Mouse (Mus musculus) adrenal gland, adult 2 months (tissue): ENCODE data around the gene Litaf. TPM values are rescaled to one million over a fixed set of nuclear protein-coding genes. Genes with fewer than 3 reads are reported as not detected.
"Not testable (repeated sequence)": the region's sequence is repeated elsewhere in the genome, so short reads cannot be mapped to it uniquely, and the experiment has no call there.

ENCODE experiments used
- DNase-seq: peaks from one replicate; pipeline ENCODE4 v3.0.0; 2021
- polyA plus RNA-seq: library from polyadenylated mRNA; depleted of rRNA; stranded (reverse); fragments of >200 nt; gene quantifications from 2 replicates; pipeline ENCODE4 v1.2.3, GENCODE M21; 2012
- total RNA-seq, 2 experiments: library from RNA; stranded (reverse); gene quantifications; 2 replicates each; pipeline ENCODE4 v1.2.3; 2021

The Litaf gene
- total and polyA plus RNA-seq, 3 experiments = 50.4 to 284 (median 65.2) TPM

DNA sequence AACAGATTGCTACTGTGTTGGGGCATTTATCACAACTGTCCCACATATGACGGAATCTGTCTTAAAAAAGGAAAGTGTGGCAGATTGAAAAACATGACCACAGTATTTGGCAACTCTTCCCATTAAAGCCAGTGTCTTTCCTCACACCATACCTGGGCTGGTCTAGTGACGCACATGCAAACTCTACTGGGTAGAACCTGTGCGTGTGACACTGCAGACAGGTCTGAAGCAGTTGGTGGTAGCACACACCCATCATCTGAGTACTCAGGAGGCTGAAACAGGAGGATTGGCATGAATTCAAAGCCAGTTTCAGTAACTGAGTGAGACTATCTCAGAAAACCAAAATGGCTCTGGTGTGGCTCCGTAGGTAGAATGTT, 43.9 kb downstream of the Litaf start:
- no peak for DNase-seq

DNA sequence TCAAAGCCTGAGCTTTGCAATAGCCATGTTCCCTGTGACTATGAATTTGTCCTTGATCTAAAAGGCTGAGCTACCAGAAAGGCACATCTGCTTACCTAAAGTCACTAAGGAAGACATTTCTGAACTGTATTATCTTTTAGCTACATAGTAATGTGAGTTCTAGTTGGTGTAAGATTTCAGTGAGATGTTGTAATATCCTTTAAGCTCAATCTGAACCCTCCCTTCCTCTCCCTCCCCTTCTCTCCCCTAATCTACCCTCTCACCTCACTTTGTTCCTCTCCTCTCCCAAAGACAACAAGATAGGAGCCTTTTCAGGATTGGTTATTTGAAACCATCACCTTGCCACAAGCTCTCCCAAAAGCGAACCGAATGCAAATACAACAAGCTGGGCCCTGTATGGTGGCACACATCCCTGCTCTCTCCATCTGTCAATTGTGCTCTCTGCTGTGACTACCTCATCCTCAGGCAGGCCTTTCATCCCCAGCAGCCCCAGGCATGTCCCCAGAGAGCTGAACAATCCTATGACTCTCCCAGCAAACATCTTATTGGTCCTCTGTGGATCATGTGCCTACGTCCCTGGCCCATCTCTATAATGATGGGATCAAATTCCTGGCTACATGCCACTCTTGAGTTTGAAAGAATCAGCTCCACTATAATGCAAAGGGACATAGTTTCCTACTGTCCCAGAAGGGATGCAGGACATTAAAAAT, 44.4 kb downstream of the Litaf start:
- DNase-seq = no peak

DNA sequence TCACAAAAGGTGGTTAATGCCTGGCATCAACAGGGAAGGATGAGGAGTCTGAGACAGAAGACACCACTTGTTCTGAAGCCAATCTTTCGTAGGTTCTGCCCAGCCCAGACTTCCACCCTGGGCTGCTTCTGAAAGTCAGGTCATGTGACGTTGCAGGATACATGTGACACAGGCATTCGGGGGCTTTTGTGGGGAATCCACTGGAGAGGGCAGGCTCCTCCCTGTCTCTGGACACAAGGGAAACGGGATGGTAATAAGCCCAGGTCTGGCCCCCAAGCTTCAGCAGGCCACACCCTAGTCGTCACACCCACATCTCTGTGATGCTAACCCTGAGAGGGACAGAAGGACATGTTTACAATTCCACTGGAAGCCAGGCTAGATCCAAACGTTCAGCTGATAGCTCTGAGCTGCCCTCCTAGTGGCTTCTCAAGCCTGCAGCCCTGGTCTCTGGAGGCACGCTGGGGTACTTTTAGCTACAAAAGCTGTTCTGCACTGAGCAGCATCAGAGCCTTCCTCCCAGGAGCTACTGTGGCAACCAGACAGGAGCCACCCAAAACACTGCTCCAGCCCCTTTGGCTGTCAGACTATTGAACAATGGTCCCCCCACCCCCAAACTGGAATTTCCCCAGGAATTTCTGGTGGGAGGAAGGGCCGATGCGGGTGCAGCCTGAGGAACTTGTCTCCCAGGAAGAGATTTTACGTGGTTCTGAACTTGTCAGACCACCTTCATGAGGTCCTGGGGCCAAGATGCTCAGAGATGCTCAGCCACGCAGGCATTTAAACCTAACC, 48.0 kb downstream of the Litaf start:
- no peak for DNase-seq

GRCm38 (mm10) chr16:11016353-11016752, 49.6 kb downstream of the Litaf start:
- no peak for DNase-seq

- DNase-seq = no peak
Observed at GRCm38 (mm10) chr16:11014407-11014806, 51.5 kb downstream of the Litaf start.

- not testable (repeated sequence) for DNase-seq
Observed at GRCm38 (mm10) chr16:11013464-11014147, 52.4 kb downstream of the Litaf start.

DNA sequence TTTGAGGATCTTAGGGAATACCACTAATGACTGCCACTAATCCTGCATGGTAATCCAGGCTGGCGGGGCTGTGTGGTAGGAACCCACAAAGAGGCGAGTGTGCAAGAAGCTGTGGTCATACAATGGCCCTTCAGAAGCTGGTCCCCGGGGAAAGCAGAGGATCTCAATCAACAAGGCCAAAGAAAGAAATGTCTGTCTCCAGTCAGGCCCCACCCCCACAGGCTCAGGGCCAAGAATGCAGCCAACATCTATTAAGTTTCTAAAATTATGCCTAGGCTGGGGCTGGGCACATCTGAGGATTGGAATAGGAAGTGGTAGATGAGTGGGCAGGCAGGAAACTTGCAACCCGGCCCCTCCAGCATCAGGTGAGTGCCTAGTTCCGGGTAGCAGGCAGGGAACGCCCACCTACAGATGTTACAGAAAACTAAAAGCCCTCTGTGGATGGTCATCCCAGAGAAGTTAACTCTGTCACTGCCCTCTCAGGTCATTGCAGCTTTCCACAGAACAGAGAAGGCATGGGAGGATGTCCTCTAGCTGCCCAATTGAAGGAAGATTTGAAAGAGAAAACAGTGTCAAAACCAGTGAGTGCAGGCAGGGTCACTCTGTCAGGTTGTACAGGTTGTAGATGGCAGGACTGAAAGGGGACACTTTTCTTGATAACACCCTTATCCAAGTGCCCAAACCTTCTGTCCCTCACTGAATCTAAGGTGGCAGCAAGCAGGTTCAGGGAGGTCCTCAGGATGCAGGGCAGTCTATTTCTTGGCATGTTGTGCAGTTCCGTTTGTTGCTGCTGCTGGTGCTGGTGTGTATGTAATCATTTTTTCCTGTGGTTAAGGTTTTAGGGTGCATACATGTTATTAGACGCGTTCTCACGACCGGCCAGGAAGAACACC, 53.1 kb downstream of the Litaf start:
- DNase-seq = peak; percentile 71

DNA sequence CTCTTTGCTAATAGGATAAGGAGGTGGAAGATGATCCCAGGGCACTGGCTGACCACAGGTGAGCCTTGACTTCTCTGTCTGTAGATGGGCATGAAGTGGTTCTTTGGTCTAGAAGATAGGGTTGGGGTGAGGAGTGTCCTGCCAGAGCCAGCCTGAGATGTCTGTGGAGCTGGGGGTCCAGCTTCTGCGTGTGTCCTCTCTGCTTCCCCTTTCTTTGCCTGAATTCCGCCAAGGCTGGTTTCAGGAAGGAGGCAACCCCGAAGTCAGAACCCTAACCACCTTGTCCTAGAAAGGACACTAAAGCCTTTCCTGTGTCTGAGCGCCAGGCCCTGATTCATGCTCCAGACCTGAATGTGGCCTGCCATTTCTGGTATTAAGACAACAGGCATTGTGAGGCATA, 54.0 kb downstream of the Litaf start:
- DNase-seq = no peak

- DNase-seq = peak; percentile 48
Observed at GRCm38 (mm10) chr16:11011206-11011605, 54.8 kb downstream of the Litaf start.

DNA sequence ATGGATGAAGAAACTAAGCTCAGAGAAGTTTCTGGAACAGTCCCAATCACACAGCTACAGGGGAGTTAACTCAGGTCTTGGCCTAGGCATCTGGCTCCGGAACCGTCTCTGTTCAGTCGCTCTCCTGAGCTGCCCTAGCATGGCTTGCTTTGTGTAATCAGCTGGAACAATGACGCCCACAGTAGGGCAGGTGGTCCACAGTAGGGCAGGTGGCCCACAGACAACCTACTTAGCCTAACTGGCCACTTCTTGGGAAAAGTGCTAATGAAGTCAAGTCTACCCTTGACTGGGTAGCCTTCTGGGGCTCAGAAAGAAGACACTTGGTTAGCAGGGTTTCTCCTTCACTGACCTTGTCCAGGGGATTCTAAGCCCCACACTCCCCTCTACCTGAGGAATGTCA, 55.7 kb downstream of the Litaf start:
- no peak for DNase-seq

DNA sequence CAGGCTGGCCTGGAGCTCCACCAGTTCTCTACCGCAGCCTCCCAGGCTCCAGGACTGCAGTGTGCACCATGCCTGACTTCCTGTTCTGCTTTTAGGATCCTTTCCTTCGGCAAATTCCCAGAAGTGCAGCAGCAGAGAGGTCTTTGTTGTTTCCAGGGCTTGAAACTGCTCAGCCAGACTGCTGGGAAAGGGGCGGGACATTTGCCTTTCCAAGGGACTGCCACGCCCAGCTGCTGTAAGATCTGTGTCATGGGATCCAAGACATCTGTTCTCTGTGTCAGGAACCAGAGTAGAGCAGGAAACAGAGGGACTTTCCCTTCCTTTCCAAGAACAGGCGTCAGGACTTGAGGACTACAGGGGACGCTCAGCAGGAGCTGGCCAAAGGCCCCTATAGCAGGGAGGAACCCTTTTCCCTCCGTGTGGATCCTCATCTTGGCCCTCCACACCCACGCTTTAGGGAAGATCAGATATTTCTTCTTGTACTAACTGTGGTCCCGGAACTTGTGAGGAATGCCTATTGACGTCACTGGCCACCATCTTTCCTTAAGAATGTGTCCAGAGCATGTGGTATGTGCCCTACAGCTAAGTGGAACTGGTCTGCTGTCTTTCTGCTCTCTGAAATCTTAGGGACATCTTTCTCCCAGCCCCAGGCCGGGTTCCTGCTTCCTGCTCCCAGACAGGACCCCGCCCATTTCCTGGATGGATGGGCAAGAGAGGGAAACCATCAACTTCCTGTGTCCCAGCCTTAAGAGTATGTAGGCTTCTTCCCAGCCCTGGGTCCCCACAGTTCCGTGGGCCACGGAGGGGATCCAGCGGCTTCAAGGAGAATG, 57.6 kb downstream of the Litaf start:
- DNase-seq = peak; percentile 79

DNA sequence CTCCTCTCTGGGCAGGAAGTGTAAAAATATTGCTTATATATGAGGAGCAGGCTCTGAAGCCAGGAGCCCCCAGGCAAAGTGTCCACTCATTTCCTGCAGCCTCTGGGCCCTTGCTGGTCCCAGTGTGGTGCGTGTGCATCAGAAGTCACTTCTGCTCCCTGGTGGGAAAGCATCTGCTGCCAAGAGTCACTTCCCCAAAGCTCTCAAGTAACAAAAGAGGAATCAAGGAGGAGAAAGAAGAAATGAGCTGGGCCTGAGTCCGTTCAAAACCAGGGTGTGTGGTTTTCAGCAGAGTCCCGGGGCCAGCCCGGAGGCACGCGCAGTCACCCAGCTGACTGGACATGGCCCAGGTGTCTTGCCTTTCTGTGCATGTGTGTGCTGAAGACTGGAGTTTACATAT, 59.9 kb downstream of the Litaf start:
- DNase-seq = no peak

- peak; percentile 49 for DNase-seq
Observed at GRCm38 (mm10) chr16:11001703-11002659, 64.0 kb downstream of the Litaf start.

GRCm38 (mm10) chr16:10999809-11000208, 66.1 kb downstream of the Litaf start:
- no peak for DNase-seq

- no peak for DNase-seq
Observed at GRCm38 (mm10) chr16:10998224-10998623, 67.7 kb downstream of the Litaf start.

- no peak for DNase-seq
Observed at GRCm38 (mm10) chr16:10996576-10996975, 69.4 kb downstream of the Litaf start.

GRCm38 (mm10) chr16:10993032-10993744, 72.8 kb downstream of the Litaf start:
- peak; percentile 98 for DNase-seq

DNA sequence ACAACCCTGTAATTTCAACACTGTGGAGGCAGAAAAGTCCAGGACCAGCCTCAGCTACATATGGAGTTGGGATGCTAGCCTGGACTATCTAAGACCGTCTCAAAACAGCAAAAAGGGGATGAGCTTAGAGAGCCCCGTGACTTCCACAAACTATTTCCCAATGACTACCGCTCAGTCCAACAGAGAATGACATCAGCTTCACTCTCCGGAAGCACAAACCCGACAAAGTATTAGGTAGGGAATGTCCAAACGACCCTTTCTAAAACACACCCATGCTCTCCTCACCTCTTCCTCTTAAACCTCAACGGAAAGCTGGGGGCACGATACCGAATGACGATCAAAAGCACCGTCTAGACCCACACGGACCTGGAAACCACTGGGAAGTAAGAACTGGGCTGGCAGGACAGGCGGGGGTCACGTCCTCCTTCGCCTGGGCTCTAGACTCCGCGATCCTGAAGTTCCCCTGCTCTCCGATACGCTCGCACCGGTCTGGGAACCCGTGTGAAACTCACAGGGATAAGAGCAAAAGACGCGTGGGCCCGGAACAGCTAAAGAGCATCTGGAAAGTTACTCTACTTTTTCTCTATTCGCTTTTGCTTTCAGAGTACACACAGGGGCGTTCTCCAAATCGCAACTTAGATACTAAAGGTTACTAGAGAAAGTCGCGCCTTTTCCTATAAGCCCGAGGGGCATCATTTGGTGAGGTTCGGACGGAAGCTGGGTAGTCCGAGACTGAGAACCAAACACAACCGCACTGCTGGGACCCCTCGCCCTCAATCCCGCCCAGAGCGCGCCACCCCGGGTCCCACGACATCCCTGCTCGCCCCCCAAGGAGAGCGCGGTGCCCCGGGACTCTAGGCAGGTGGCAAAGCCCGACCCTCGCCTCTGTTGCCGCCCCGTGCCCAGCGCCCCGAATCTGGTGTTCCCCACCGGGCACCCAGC, 73.6 kb downstream of the Litaf start:
- peak; percentile 73 for DNase-seq
